In the genomic region with DNA sequence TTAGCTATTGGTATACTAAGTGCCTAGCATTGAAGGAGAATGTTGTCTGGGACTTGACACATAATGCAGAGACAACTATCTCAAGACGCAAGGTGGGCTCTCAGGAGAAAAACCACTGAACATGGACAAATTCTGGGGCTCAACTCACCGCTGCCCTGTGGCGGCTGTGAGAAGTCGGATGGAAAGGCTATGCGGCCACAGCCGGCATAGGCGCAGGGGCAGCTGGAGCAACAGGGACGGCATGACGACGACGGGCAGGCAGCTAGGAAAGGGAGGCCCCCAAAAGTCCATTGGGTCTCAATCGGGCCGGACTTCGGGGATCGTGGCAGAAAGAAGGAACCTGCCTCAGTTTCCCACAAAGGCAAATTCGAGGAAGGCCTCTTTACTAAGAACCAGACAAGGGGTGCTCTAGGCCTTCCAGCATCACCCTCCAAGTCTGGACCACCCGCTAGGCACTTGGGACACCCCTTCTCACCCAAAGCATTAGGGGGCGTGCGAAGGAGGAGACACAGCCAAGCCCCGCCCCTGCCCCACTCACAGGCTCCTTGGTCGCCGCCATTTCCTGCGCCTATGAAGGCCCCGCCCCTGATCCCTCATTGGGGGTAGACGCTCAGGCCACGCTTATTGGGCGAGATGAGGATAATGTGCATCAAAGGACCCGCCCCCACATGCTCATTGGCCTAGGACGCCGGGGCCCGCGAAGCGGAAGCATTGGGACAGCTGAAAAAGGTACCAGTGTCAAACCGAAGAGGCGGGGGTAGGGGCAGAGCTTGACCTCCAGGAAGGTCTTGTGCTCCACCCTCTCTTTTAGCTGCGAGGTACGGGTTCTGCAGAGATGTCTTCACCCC, we compare ENCODE assay signal across 1 mouse cellular context.
TF ChIP-seq lines count a peak whose summit lies in the region.

A gene (minus strand): TSS at position 562 of the 848 bp plus-strand sequence.

TF ChIP-seq in MEL, 35 proteins besides CTCF, POLR2A, EP300 and RAD21 (continued from another document):
- no peak for TF ChIP-seq MAFK (IDR thresholded peaks at IDR 0.05; ENCODE audit: borderline replicate concordance, low read depth, low read length)
- TF ChIP-seq ZKSCAN1 (IDR thresholded peaks at IDR 0.05; ENCODE audit: low read depth, low read length): no peak
- TF ChIP-seq ZMIZ1 (IDR thresholded peaks at IDR 0.05; ENCODE audit: low read depth, low read length): 0 out of 2 replicates have a peak, but pooled peaks have one; percentile 56
- peak; percentile 79 for TF ChIP-seq HCFC1 (IDR thresholded peaks at IDR 0.05; ENCODE audit: low read depth, low read length)
- TF ChIP-seq ETS1 (IDR thresholded peaks at IDR 0.05; ENCODE audit: low read depth, low read length): no peak
- TF ChIP-seq MEF2A (IDR thresholded peaks at IDR 0.05; ENCODE audit: extremely low read depth, insufficient replicate concordance, low read depth, low read length, poor library complexity, severe bottlenecking): no peak
- TF ChIP-seq MAX (IDR thresholded peaks at IDR 0.05; ENCODE audit: low read length): peak; percentile 42; the same call in 1 of the 2 replicates
- no peak for TF ChIP-seq UBTF (IDR thresholded peaks at IDR 0.05; ENCODE audit: borderline replicate concordance, insufficient read depth, low read depth, low read length)
- TF ChIP-seq KAT2A (conservative IDR thresholded peaks at IDR 0.05; ENCODE audit: low read depth, low read length): peak; percentile 39; the same call in 1 of the 2 replicates
- peak; percentile 86; the same call in 1 of the 2 replicates for TF ChIP-seq E2F4 (IDR thresholded peaks at IDR 0.05; ENCODE audit: borderline replicate concordance, low read depth, low read length)
- no peak for TF ChIP-seq MYB (IDR thresholded peaks at IDR 0.05; ENCODE audit: low read depth, low read length)
- TF ChIP-seq SIN3A (IDR thresholded peaks at IDR 0.05; ENCODE audit: low read length): peak; percentile 79
- TF ChIP-seq TCF12 (IDR thresholded peaks at IDR 0.05; ENCODE audit: low read depth, low read length): 0 out of 2 replicates have a peak, but pooled peaks have one; percentile 18
- TF ChIP-seq ZNF384 (IDR thresholded peaks at IDR 0.05; ENCODE audit: low read depth, low read length): no peak
- no peak for TF ChIP-seq USF2 (IDR thresholded peaks at IDR 0.05; ENCODE audit: borderline replicate concordance in 1 of 2, insufficient read depth in 1 of 2, low read depth in 1 of 2, low read length in 2 of 2)
- no peak for TF ChIP-seq RCOR1 (IDR thresholded peaks at IDR 0.05; ENCODE audit: low read depth, low read length)
- peak; percentile 29; the same call in 1 of the 2 replicates for TF ChIP-seq CHD2 (IDR thresholded peaks at IDR 0.05; ENCODE audit: low read length)
